Mouse (Mus musculus) kidney, postnatal 10 days (tissue): ENCODE measurements around the gene Zfc3h1.

Experiments
- DNase-seq: peaks from one replicate; pipeline ENCODE4 v3.0.0; 2021; ENCODE audit warnings: mixed read lengths

The Zfc3h1 gene

DNA sequence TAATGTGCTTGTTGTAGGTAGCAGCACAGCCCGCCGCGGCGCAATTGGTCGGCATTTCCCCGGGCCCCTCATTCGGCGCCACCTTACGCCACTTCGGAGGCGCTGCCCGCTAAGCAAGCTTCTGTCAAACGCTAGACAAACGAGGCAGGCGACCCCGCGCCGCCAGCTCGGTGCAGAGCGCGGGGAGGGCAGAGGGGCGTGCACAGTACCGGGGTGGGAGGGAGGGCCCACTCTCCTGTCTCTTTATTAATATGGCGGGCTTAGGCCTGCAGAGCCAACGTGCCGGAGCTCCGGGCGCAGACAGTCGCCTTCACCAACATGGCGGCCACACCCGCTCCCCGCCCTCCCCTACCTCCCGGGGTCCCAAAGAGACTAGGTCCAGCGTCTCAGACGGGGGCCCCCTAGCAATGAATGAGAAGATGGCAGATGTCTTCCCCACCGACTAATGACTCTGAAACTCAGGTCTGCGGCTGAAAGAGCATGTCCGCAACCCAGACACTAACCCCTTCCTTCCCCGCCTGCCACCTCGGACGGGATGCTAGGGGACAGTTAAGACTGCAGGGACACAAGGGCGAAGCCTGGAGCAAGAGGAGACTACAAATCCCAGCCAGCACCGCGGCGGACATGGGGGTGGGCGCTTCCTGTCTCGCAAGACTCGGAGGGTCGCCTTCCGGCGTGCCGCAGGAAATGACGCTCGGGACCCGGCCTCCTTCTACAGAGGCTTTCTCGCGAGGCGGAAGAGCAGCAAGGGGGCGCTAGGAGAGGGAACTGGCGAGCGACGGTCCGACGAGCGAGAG lies at the start of gene Zfc3h1, which contains the start of gene Thap2:
Gene Zfc3h1 (plus strand): TSS at position 739 of the 797 bp plus-strand sequence.
Gene Thap2 (minus strand): TSS at position 223 of the 797 bp plus-strand sequence.
- peak; percentile 99 for DNase-seq

DNA sequence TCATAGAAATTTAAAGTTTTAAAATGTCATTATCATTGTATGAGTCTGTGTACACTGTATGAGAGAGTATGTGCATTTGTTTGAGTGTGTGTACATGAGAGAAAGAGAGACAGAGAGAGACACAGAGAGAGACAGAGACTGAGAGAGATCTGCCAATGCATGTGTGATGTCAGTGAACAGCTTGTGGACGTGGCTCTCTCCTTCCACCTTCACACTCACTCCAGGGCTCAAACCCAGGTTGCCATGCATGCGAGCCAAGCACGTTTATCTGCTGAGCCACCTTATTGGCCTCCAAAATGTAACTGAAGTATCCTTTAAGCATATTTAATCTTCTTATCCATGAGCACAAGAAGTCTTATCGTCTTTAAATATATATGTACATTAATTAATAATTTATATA lies 47.9 kb upstream of the Zfc3h1 start:
- DNase-seq = no peak

DNA sequence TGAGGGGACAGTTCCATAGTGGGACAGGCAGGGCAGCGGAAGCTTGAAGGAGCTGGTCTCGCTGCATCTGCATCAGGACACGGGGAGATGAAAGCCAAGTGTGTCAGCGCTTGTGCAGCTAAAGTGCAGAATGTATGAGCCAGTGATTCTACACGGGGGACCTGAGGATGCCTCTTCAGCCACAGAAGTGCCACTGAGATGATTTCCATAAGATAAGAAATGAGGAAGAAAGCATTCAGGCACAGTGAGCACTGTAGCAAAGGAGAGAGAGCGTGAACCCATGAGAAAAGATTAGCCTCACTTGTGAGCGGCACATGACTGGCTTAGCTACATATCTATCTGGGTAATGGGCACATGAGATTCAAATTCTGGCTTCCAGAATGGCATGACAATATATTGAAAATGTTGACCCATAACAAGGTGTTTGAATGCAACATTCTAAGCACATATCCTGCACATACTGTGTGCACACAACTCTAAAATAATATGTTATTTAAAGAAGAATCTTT lies 44.9 kb upstream of the Zfc3h1 start:
- no peak for DNase-seq

DNA sequence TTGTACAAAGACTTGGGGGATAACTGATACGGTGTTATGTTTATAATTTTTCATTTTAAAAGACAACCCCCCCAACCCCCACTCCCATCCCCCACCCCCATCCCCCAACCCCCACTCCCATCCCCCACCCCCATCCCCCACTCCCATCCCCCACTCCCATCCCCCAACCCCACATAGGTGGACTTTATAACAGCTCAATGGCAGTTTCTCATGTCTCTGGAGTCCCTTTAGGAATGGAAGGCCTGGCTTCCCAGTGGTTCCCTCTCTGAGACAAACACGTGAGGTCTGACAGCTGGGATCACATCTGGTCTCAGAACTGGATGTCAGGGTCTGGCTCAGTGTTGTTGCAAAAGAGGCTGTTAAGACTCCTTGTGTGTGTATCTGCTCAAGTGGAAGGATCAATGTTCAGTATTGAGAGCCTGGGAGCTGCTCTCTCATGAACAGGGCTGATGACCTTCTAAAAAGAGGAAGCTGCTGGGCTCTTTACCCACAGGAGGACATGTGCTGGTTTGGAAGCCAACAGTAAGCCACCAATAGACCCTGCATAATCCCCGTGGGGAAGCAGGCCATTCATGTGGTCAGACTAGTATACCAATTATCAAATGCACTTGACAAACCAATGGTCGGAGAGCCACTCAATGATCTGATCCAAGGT lies 41.9 kb upstream of the Zfc3h1 start:
- no peak for DNase-seq

DNA sequence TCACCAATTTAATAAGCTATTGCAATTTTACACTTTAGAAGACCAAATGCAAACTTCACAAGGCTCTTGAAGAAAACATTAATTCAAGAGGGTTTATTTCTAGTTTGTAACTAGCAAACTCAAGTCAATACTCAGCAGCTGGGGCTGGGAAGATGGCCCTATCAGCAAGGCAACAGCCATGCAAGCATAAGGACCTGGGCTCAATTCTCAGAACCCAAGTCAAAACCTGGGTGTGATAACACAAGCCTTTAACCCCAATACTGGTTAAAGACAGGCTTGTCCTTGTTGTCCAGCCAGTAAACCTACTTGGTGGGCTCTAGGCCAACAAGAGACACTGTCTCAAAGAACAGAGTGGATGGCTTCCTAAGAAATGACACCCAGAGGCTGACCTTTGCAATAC lies 38.3 kb upstream of the Zfc3h1 start:
- DNase-seq = no peak

DNA sequence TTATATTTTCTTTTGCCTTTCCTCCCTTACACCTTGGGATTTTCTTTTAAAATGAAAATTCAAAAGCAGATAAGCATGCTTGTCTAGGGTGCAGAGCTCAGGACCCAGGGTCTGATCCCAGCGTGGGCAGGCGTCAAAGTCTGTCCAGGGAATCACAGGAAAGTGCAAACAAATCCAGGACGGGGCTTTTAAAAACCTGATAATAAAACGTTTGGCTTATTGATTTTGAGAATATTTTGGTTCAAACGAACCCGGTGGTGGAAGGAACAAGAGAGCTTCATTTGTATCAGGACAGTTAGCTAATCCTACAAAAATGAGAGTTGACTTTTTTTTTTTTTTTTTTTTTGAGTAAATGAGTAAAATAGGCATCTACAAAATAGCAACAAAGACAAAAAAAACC lies 36.6 kb upstream of the Zfc3h1 start:
- no peak for DNase-seq

DNA sequence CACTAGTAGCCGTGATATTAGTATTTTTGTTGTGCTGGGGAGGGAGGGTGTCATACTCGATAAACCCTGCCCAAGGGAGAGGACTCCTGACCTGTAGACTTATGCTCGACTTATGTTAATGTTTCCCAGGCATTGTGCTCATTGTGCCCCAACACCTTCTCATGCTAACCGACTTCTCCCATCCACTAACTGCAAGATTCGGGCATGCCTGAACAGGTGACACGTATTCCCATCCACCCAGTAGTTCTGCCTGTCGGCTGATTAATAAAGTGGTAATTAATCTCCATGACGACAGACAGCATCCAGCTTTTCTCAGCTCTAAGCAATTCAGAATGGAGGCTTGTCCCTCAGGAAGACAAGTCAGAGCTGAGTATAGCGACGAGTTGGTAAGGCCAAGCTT lies 35.7 kb upstream of the Zfc3h1 start:
- DNase-seq = no peak

DNA sequence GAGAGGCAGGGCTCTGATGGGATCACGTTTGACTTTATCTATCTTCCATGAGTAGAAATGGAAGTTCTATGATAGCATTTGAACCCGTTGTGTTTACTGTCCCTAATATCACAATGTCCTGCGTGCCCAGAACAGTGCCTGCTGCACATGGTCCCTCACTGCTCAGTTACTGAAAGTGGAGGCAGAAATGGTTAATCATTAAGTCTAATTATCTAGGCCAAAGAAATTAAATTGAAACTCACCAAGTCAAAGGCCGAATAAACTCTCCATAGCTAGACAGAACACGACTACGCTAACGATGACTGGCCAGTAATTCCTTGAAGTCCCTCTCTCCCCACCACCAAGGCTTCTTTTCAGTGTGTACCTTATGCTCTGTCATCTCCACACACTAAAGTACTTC lies 35.2 kb upstream of the Zfc3h1 start:
- DNase-seq = no peak

DNA sequence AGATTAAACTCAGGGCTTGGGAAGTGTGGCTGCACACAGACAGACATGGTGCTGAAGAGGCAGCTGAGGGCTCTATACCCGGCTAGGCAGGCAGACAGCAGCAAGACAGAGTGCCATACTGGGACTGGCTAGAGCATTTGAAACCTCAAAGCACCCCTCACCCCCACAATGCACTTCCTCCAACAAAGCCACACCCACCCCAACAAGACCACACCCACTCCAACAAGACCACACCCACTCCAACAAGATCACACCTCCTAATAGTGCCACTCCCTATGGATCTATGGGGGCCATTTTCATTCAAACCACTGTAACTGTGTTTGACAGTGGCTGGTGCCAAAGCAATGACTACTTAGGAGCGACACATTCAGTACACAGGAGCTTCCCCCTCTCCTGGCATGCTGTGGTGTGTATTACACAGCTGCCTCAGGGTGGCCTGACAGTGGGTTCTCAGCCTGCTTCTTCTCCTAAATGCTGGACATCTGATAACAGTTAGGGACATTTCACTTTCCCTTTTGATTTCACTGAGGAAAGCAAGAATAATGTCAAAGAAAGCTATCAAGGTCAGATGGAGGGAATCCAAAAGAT lies 33.9 kb upstream of the Zfc3h1 start:
- DNase-seq = no peak

DNA sequence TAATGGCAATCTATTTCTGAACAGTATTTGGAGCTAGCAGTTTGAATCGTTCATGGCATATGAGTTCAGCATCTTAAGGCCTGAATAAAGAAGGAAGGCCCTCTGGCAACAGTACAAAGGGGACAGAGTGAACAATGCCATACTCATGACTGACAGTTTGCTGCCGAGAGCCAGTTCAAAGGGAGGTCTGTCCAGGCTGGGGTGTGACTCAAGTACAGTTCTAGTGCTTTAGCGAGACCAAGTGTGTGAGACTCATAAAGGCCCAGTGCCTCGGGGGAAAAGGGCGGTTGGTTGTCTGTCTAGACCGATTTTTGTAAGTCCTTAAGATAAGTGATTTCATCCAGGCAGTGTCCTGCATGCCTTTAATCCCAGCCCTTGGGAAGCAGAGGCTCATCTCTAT lies 30.2 kb upstream of the Zfc3h1 start:
- DNase-seq = no peak

DNA sequence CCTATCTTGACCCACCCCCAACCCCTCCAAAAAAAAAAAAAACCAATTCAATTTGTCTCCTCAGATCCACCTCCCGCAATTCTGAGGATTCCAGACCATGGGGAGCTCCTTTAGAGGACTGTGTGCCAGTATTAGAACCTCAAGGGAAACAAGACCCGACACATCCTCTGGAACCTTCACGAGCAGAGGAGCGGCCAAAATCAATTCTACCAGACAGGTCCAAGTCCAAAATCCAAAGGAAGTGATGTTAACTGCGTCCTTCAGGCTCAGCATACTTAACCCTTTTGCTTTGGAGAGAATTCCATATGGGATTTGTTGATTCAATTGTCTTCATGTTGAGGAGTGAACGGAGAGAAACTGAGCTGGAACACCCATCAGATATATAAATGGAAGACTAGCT lies 29.7 kb upstream of the Zfc3h1 start:
- DNase-seq = no peak

DNA sequence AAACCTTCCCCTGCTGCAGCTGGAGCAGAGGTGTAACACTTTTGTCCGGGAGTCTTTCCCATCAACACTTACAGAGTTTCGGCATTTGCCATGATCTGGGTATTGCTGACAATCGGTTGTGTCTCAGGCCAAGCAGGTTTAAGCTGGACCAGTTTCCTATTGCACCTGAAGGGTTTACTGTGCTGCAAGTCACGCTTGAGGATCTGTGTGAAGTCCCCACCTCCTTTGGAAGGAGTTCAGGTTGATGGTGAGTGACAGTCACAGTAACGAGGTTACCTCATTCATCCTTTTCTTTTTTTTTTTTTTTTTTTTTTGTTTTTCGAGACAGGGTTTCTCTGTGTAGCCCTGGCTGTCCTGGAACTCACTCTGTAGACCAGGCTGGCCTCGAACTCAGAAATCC lies 28.7 kb upstream of the Zfc3h1 start:
- no peak for DNase-seq

DNA sequence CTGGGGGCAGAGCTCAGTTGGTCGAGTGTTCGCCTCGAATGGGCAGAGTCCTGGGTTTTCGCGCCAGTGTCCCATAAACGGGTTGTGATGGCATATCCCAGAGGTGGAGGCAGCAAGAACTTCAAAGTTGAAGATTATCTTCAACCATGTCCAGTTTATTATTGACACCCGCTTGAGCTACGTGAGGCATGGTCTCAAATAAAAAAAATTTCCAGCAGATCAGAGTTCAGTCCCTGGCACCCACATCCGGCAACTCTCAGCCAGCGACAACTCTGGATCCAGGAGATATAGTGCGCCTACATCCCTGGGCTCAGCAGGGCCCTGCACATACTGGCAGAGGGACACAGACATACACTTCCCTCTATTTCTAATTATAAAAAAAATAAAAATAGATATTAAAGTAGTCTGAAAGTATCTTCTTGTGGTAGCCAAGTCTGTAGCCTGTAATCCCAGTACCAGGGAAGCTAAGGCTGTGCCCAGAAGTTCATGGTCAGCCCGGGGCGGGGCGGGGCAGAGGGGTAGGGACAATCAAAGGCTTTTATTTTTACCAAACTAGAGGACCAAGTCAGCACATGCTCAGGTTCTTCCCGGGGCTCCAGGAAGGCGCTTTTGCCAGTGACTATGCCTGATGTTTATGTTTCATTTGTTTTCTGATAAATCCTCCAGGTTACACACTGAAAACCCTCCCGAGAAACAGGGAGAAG lies 26.4 kb upstream of the Zfc3h1 start:
- DNase-seq = no peak

DNA sequence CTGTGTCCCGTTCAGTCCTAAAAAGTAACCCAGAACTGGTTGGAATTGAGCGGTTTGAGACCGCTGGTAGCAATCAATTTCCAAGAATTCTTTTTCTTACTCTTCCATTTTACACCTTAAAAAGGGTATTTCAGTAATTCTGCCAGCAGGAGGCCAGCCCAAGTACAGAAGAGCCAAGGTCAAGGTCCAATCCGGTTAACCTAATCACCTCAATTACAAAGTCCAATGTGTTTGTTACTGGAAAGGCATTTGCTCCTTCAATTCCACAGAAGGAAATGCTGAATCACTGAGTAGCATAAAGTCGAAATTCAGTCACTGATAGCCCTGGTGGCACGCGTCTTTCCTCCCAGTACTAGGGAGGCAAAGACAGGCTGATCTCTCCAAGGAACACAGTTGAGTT lies 25.7 kb upstream of the Zfc3h1 start:
- peak; percentile 34 for DNase-seq

DNA sequence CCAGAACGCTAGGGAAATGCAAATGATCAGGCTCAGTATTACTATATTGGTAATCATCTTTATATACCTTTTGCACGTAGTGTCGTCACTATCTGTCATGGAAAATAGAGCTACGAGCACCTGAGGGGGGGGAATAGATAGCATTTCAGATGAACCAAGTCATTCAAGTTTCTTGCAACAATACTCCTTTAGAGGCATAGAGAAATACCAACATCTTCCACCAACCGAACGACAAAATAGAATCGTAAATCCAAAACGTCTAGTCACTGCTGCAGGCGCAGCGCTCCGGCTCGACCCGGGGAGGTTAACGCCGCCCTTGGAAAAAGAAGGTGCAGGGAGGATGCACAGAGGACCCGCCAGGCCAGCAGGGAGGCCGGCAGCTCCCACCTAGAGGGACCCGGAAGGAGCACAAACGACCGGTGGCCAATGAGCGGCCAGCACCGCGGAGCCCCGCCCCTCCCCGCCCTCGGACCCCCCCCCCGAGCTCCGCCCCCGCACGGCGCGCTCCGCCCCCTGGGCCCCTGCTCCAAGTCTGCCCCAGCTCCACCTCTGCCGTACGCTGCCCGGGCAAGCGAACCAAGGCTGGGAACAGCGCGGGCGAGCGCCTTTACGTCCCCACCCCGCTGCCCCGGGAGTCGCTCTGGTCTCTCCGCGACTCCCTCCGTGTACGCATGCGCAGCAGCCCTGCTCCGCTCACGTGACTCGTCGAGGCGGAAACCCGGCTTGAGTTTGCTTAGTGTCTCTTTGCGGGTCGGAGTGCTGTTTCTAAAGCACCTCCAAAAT lies 22.7 kb upstream of the Zfc3h1 start, which contains the start of gene Tmem19:
Gene Tmem19 (minus strand): TSS at position 662 of the 783 bp plus-strand sequence.
- peak; percentile 98 for DNase-seq

DNA sequence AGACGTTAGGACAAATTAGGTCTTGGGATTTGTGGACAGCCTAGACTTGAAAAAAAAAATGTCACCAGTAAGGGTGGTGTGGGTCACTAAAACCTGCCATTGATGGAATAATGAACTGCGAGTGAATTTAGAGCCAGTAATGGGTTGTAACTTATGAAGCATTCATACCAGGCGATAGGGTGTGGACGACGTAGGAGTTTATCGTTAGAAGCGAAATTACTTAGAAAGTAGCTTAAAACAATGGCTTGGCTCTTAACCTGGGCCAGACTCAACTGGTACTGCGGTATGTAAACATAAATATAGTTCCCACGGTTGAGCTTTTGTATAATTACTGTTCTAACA lies 22.2 kb upstream of the Zfc3h1 start:
- DNase-seq = no peak

DNA sequence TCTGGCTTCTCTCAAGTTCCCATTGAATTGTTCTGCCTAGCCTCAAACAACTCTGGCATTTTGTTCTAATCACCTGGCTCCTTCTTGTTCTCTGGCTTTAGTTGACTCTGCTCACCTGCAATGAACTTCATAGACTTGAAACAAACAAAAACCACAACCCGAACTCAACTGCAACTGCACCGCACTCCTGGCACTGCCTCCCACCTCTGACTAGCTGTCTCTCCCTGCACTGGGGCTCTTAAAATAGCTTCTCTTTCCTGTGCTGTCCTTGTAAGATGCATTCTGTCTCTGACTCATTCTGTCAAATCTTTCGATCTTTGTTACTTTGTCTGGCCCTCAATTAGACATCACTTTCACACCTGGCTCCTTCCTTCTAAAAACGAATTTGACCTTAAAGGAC lies 21.6 kb upstream of the Zfc3h1 start:
- DNase-seq = no peak

DNA sequence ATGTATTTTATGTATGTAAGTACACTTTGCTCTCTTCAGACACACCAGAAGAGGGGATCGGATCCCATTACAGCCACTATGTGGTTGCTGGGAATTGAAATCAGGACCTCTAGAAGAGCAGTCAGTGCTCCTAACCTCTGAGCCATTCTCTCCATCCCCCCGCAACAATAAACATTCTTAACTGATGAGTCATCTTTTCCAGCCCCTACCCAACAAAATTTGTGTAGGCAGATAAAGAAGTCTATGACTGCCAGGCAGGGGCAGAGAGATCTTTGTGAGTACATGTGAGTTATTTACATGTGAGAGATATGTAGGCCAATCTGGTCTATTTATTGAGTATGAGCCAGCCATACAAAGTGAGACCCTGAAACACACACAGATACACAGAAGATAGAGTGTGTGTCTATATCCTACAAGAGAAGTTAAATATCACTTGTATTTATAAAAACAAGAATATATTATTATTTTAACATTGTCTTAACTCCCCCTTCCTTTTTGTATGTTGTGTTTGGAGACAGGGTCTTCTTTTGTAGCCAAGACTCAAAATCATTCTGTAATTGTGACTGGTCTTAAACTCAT lies 3.2 kb upstream of the Zfc3h1 start:
- no peak for DNase-seq

DNA sequence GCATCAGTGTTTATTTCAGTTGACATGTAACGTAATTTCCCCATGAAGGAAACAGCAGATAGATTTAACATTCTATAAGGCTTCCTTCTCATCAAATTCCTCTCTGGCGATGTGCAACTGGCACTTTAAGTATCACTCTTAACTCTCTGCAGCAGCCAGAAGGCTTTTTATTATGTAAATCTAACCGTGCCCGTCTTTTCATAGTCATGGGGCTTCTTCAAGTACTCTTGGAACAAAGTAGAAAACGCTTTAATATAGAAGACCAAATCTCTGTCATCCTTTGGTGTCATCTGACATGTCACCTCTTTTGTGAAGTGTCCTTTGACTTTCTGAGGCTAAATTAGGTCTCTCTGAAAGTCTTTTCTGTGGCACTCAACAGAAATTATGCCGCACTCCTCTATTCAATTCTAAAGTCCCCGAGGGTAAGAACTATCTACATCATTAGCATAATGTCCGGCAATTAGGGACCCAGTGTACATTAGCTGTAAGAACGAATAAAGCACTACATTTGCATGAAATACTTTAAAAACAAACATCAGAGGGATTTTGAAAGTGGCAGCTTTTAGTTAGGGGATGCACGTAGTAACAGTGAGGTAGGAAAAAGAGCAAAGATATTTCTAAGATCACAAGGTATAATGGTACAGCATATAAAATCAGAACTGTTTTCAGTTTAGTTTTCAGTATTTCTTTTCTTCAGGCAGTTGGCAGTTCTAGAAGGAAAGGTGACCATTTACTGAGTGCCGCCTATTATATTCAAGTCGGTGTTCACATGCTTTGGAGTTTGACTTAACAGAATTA lies 1.7 kb upstream of the Zfc3h1 start:
- no peak for DNase-seq

DNA sequence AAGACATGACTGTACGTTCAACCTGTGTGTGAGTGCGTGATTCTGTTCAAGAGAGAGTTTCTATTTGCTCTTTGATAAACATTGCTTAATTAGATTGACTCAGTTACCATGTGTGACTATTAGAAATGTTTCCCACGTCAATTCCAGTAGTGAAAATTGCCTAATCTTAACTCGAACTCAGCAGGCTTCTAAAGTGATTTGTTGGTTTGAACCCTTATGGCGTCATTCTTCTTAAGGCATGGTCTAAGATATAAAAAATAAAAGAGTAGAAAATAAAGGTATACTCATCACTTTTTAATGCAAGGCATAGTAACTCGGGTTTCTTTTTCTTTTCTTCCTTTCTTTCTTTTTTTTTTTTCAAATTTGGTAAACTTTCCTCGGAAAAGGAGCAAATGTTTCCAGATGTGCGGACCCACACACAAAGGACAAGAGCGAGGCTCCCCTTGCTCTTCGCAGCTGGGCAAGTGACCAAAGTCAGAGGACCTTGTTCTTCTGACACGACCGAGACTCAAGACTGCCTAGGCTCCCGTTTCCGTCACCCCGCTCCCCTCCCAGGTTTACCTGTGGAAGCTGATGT lies 1.0 kb upstream of the Zfc3h1 start:
- no peak for DNase-seq
